Mouse (Mus musculus) left cerebral cortex, postnatal 36 days (tissue): ENCODE results near the gene Gnaz. TPM values are rescaled to one million over a fixed set of nuclear protein-coding genes. Genes with fewer than 3 reads are reported as not detected.
A peak's percentile ranks its signal among the peaks of the same experiment; 100 is the strongest.
"Not testable (repeated sequence)": the region's sequence is repeated elsewhere in the genome, so short reads cannot be mapped to it uniquely, and the experiment has no call there.

Experiments
- DNase-seq, 2 experiments: peaks; one replicate each; pipeline ENCODE4 v3.0.0; 2021 to 2022; ENCODE audit warnings: low spot score in 2 of 2, mixed read lengths in 1 of 2
- intact Hi-C: fragments of 180-260 bp; cut with DNase I; formaldehyde crosslinking; loops from one replicate; pipeline ENCODE4 v1.15.1; 2025
- total RNA-seq, 2 experiments: library from RNA; stranded (reverse); gene quantifications; 2 replicates each; pipeline ENCODE4 v1.2.3; 2021

Gnaz gene
- total RNA-seq, 2 experiments from 2014 or later = 120 to 122 TPM

GRCm38 (mm10) chr10:75015465-75015864, 48.5 kb downstream of the Gnaz start:
- no peak for DNase-seq
- intact Hi-C loops = no loop called here

DNA sequence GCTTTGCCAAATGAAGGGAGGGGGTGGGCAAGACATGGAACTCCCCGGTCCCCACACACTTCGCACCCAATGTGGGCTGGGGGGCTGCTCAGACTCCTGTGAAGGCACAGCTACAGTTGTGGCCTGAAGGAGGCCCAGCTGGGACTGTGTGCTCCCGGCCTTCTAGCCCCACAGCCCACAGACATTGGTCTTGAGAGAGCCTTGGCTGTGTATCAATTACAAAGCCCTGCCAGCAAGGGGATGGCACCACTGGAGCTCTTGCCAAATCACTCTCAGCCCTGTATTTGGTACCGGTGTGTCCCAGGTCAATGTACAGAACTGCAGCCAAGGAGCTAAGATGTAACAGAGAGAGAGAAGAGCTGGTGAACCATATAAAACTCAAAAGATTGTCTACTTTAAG, 49.5 kb downstream of the Gnaz start:
- intact Hi-C loops = no loop called here
- no peak for DNase-seq

- DNase-seq = no peak
- intact Hi-C loops = loop anchor here (2.0 kb wide), 1 partner anchor 83 kb away; no protein-coding TSS in a partner anchor
Measured at GRCm38 (mm10) chr10:75020271-75020670, 53.3 kb downstream of the Gnaz start.

- peak; percentile 74 to 79 for DNase-seq
- intact Hi-C loops = loop anchor here (2.0 kb wide), 1 partner anchor 84 kb away; no protein-coding TSS in a partner anchor
Measured at GRCm38 (mm10) chr10:75021138-75021537, 54.2 kb downstream of the Gnaz start.

GRCm38 (mm10) chr10:75026491-75026890, 59.5 kb downstream of the Gnaz start:
- intact Hi-C loops = no loop called here
- no peak for DNase-seq

DNA sequence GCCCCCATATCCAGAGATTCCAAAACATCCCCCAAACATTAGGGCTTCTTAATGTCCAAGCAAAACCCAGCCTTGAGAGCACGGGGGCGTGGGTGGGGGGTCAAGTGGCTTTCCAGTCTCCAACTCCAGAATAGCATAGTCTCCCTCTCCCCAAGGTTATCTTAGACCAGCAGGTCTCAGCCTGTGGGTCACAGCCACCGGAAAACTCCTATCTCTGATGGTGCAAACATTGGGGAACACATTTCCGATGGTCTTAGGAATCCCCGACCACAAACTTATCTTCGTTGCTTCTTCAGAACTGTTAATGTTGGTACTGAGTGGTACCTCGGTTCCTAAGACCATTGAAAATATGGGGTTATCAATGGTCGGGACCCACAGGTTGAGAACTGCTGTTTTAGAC, 61.8 kb downstream of the Gnaz start:
- intact Hi-C loops = no loop called here
- no peak for DNase-seq

DNA sequence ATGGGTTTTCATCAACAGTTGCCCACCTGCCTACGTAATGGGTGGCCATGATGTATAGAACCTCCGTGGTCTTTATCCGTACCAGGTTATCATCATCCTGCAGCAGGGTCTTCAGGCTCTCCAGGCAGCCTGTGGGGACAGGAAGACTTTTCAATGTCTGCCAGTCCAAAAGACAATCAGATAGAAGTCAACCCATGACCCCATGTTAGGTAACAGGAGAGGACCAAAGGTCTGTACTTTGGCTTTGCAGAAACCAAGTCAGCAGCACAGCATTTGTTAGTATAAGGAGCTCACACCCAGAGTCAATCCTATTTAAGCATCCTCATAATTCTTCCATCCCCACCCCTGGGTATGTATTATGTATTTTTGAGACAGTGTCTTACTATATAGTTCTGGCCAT, 62.7 kb downstream of the Gnaz start:
- intact Hi-C loops = no loop called here
- DNase-seq = no peak

- intact Hi-C loops = no loop called here
- DNase-seq = no peak
Measured at GRCm38 (mm10) chr10:75030234-75030633, 63.3 kb downstream of the Gnaz start.

GRCm38 (mm10) chr10:75031345-75032114, 64.6 kb downstream of the Gnaz start:
- no peak for DNase-seq
- intact Hi-C loops = no loop called here

- DNase-seq = peak; percentile 74 to 80
- intact Hi-C loops = no loop called here
Measured at GRCm38 (mm10) chr10:75032395-75032794, 65.4 kb downstream of the Gnaz start, which contains the start of gene Rsph14. TSS of gene Rsph14 (minus strand) at chr10:75032586.

- DNase-seq = peak; percentile 91 to 92
- intact Hi-C loops = no loop called here
Measured at GRCm38 (mm10) chr10:75036883-75037379, 70.0 kb downstream of the Gnaz start, which contains the start of gene Rab36. TSS of gene Rab36 (plus strand) at chr10:75037058.

DNA sequence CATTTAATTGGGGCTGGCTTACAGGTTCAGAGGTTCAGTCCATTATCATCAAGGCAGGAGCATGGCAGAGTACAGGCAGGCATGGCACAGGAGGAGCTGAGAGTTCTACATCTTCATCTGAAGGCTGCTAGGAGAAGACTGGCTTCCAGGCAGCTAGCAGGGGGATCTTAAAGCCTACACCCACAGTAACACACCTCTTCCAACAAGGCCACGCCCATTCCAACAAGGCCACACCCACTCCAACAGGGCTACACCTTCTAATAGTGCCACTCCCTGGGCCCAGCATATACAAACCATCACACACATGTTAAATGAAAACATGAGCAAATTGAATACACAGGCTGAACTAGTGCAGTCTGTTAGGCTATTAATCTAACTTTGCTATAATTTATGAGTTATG, 75.1 kb downstream of the Gnaz start:
- not testable (repeated sequence) for DNase-seq

DNA sequence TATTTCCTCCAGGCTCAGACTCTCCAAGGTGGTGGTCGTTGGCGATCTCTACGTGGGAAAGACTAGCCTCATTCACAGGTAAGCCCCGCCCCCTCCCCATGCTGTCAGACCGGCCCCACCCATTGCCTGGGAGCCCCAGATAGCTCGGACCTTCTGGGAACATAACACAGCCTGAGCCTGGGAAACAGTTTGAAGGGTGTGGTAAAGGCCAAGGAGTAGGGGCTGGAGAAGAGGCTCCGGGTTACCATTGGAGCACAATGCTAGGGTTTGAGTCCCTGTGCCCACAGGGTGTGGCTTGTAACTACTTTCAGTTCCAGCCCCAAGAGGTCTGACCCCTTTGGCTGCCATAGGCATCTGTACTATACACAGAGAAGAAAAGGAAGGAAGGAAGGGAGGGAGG, 77.5 kb downstream of the Gnaz start:
- intact Hi-C loops = no loop called here

More for the DNA sequence above, 75.1 kb downstream of the Gnaz start:
- intact Hi-C loops = not testable (repeated sequence)

GRCm38 (mm10) chr10:75045831-75046230, 78.9 kb downstream of the Gnaz start:
- intact Hi-C loops = no loop called here
- no peak for DNase-seq

More for the DNA sequence above, 77.5 kb downstream of the Gnaz start:
- DNase-seq = no peak

GRCm38 (mm10) chr10:75048711-75049110, 81.7 kb downstream of the Gnaz start:
- DNase-seq = no peak
- intact Hi-C loops = no loop called here

- DNase-seq = no peak
- intact Hi-C loops = no loop called here
Measured at GRCm38 (mm10) chr10:75051364-75052074, 84.5 kb downstream of the Gnaz start.

GRCm38 (mm10) chr10:75052902-75053301, 85.9 kb downstream of the Gnaz start:
- intact Hi-C loops = no loop called here
- DNase-seq = no peak

DNA sequence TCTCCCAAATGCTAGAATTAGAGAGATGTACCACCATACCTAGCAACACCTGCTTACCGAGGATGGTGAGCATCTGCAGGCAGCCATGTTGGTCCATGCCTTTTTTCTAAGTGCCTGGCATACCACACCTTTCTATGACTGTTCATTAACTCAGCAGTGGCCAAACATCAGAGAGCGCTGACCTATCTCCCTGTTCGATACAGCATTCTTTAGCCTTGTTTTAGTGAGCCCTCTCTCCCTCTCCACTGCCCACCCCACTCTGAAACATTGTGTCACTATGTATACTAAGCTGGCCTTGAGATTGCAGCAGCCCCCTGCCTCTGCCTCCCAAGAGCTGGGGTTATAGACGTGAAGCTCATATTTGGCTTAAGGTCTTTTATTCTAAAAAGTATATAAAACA, 86.7 kb downstream of the Gnaz start:
- no peak for DNase-seq
- intact Hi-C loops = no loop called here

GRCm38 (mm10) chr10:75054125-75054524, 87.1 kb downstream of the Gnaz start:
- DNase-seq = no peak
- intact Hi-C loops = no loop called here

DNA sequence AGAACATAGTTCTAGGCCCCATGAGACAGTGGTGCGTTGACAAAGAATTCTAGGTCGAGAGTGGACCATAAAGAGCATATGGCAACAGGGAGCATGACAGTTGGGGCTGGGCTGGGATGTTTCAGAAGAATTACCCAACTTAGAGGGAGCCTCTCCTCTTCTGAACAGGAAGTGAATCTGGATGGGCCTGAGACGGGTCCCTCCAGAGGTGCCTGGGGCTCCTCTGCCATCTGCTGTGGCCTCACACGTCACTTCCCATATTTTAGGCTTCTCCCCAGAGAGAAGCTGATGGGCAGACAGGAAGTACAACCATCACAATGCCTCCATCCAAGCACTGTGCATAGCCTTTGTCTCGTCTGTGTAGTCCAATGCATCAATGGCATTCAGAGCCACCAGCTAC, 88.7 kb downstream of the Gnaz start:
- intact Hi-C loops = no loop called here
- no peak for DNase-seq

GRCm38 (mm10) chr10:75056255-75056654, 89.3 kb downstream of the Gnaz start:
- intact Hi-C loops = no loop called here
- peak in 1 of 2 experiments; percentile 29 for DNase-seq
